Mouse (Mus musculus): ENCODE data around the gene Nhs. TPM values are rescaled to one million over a fixed set of nuclear protein-coding genes. Genes with fewer than 3 reads are reported as not detected.

Nhs gene
- polyA plus RNA-seq, 1 experiment from 2014 or later = 1.5 TPM

- H3K9ac ChIP-seq = no peak overlapping the region
- ATAC-seq = no peak
- WGBS = 31% methylated on average over 4 of the region's 4 CpGs
These were observed 191.8 kb downstream of the Nhs start for GRCm38 (mm10) chrX:161967692-161968091.

GRCm38 (mm10) chrX:161963372-161963771 is 196.2 kb downstream of the Nhs start:
- Histone ChIP-seq H3K4me1 (replicated peaks) (peaks cover 2% of the 10 kb centered on the region; the same call in 1 of the 2 replicates), H3K9ac (no peak overlapping the region), H3K36me3 (no peaks in the 10 kb centered on the region), H3K27ac (no peak overlapping the region), H3K4me2 (replicated peaks) (no peak overlapping the region), H3K4me3 (replicated peaks) (no peak overlapping the region), H3K9me3 (no peaks in the 10 kb centered on the region), H3K27me3 (replicated peaks) (no peaks in the 10 kb centered on the region)
- no peak for ATAC-seq

More at GRCm38 (mm10) chrX:161967692-161968091, 191.8 kb downstream of the Nhs start:
- no peak overlapping the region for H3K4me3 ChIP-seq (replicated peaks)
- H3K4me2 ChIP-seq (replicated peaks) = no peak overlapping the region
- 0 out of 2 replicates have a peak, but pooled peaks cover 2% of the 10 kb centered on the region for H3K27me3 ChIP-seq (replicated peaks)
- H3K4me1 ChIP-seq (replicated peaks) = no peaks in the 10 kb centered on the region
- no peaks in the 10 kb centered on the region for H3K36me3 ChIP-seq
- H3K27ac ChIP-seq = no peak overlapping the region
- H3K9me3 ChIP-seq = no peaks in the 10 kb centered on the region

- Histone ChIP-seq H3K9me3 (no peaks in the 10 kb centered on the region), H3K27ac (no peak overlapping the region), H3K27me3 (replicated peaks) (no peaks in the 10 kb centered on the region), H3K36me3 (no peaks in the 10 kb centered on the region), H3K4me3 (replicated peaks) (no peak overlapping the region), H3K4me2 (replicated peaks) (no peak overlapping the region), H3K9ac (no peak overlapping the region), H3K4me1 (replicated peaks) (peaks cover 2% of the 10 kb centered on the region; the same call in 1 of the 2 replicates)
- WGBS = 71% methylated on average over 1 of the region's 1 CpGs
- ATAC-seq = no peak
These were observed 196.7 kb downstream of the Nhs start for GRCm38 (mm10) chrX:161962855-161963254.

GRCm38 (mm10) chrX:161961756-161962155 is 197.8 kb downstream of the Nhs start:
- Histone ChIP-seq H3K27ac (no peak overlapping the region), H3K4me3 (replicated peaks) (no peak overlapping the region), H3K4me1 (replicated peaks) (peaks cover 2% of the 10 kb centered on the region; the same call in 1 of the 2 replicates), H3K9me3 (no peaks in the 10 kb centered on the region), H3K4me2 (replicated peaks) (no peak overlapping the region), H3K27me3 (replicated peaks) (no peaks in the 10 kb centered on the region), H3K36me3 (no peaks in the 10 kb centered on the region), H3K9ac (no peak overlapping the region)
- no peak for ATAC-seq
- WGBS = 69% methylated on average over 6 of the region's 6 CpGs

GRCm38 (mm10) chrX:161961176-161961575 is 198.4 kb downstream of the Nhs start:
- no peaks in the 10 kb centered on the region for H3K9me3 ChIP-seq
- H3K4me3 ChIP-seq (replicated peaks) = no peak overlapping the region
- H3K27ac ChIP-seq = no peak overlapping the region
- 47% methylated on average over 4 of the region's 4 CpGs for WGBS
- H3K4me1 ChIP-seq (replicated peaks) = peaks cover 2% of the 10 kb centered on the region; the same call in 1 of the 2 replicates
- no peaks in the 10 kb centered on the region for H3K36me3 ChIP-seq
- H3K4me2 ChIP-seq (replicated peaks) = no peak overlapping the region
- H3K9ac ChIP-seq = no peak overlapping the region
- ATAC-seq = peak; percentile 31; the same call in 1 of the 2 replicates
- no peaks in the 10 kb centered on the region for H3K27me3 ChIP-seq (replicated peaks)

- no peak overlapping the region for H3K4me2 ChIP-seq (replicated peaks)
These were observed 207.2 kb downstream of the Nhs start for GRCm38 (mm10) chrX:161952356-161952755.

GRCm38 (mm10) chrX:161943098-161943680 is 216.3 kb downstream of the Nhs start:
- Histone ChIP-seq H3K9me3 (no peaks in the 10 kb centered on the region), H3K27me3 (replicated peaks) (no peaks in the 10 kb centered on the region), H3K4me3 (replicated peaks) (no peak overlapping the region), H3K27ac (no peak overlapping the region), H3K36me3 (no peaks in the 10 kb centered on the region), H3K4me1 (replicated peaks) (no peaks in the 10 kb centered on the region), H3K9ac (no peak overlapping the region), H3K4me2 (replicated peaks) (no peak overlapping the region)
- WGBS = 38% methylated on average over 4 of the region's 4 CpGs
- no peak for ATAC-seq

More at GRCm38 (mm10) chrX:161952356-161952755, 207.2 kb downstream of the Nhs start:
- no peak overlapping the region for H3K27ac ChIP-seq
- no peak overlapping the region for H3K4me3 ChIP-seq (replicated peaks)
- ATAC-seq = no peak
- H3K4me1 ChIP-seq (replicated peaks) = no peaks in the 10 kb centered on the region
- no peak overlapping the region for H3K9ac ChIP-seq
- H3K9me3 ChIP-seq = no peaks in the 10 kb centered on the region
- no peaks in the 10 kb centered on the region for H3K36me3 ChIP-seq
- no peaks in the 10 kb centered on the region; the same call in 1 of the 2 replicates for H3K27me3 ChIP-seq (replicated peaks)

- Histone ChIP-seq H3K27me3 (replicated peaks) (no peaks in the 10 kb centered on the region), H3K4me1 (replicated peaks) (no peaks in the 10 kb centered on the region), H3K4me3 (replicated peaks) (no peak overlapping the region), H3K9me3 (no peaks in the 10 kb centered on the region), H3K36me3 (no peaks in the 10 kb centered on the region), H3K27ac (no peak overlapping the region), H3K9ac (no peak overlapping the region), H3K4me2 (replicated peaks) (no peak overlapping the region)
- ATAC-seq = no peak
- 51% methylated on average over 2 of the region's 2 CpGs for WGBS
These were observed 218.8 kb downstream of the Nhs start for GRCm38 (mm10) chrX:161940696-161941095.

- Histone ChIP-seq H3K27me3 (replicated peaks) (peaks cover 3% of the 10 kb centered on the region; the same call in 1 of the 2 replicates), H3K27ac (no peak overlapping the region), H3K9me3 (no peaks in the 10 kb centered on the region), H3K4me3 (replicated peaks) (no peak overlapping the region), H3K4me2 (replicated peaks) (no peak overlapping the region), H3K36me3 (no peaks in the 10 kb centered on the region), H3K9ac (no peak overlapping the region), H3K4me1 (replicated peaks) (peaks cover 7% of the 10 kb centered on the region; the same call in 1 of the 2 replicates)
- ATAC-seq = no peak
These were observed 232.9 kb downstream of the Nhs start for GRCm38 (mm10) chrX:161926683-161927053.

- Histone ChIP-seq H3K27me3 (replicated peaks) (peaks cover 3% of the 10 kb centered on the region; the same call in 1 of the 2 replicates), H3K9me3 (no peaks in the 10 kb centered on the region), H3K9ac (no peak overlapping the region), H3K4me3 (replicated peaks) (no peak overlapping the region), H3K27ac (peak overlapping the region; percentile 54), H3K36me3 (no peaks in the 10 kb centered on the region), H3K4me1 (replicated peaks) (peaks cover 7% of the 10 kb centered on the region; the same call in 1 of the 2 replicates), H3K4me2 (replicated peaks) (0 out of 2 replicates have a peak overlapping the region, but pooled peaks have one; percentile 6)
- ATAC-seq = peak; percentile 53
- WGBS = 35% methylated on average over 6 of the region's 6 CpGs
These were observed 233.4 kb downstream of the Nhs start for GRCm38 (mm10) chrX:161925973-161926682.

GRCm38 (mm10) chrX:161922655-161923054 is 236.9 kb downstream of the Nhs start:
- no peak overlapping the region for H3K4me2 ChIP-seq (replicated peaks)
- peaks cover 3% of the 10 kb centered on the region; the same call in 1 of the 2 replicates for H3K27me3 ChIP-seq (replicated peaks)
- H3K36me3 ChIP-seq = no peaks in the 10 kb centered on the region
- no peak overlapping the region for H3K4me3 ChIP-seq (replicated peaks)
- H3K27ac ChIP-seq = no peak overlapping the region
- WGBS = 90% methylated on average over 2 of the region's 2 CpGs
- no peak for ATAC-seq
- peaks cover 7% of the 10 kb centered on the region; the same call in 1 of the 2 replicates for H3K4me1 ChIP-seq (replicated peaks)
- H3K9me3 ChIP-seq = no peaks in the 10 kb centered on the region
- H3K9ac ChIP-seq = no peak overlapping the region

GRCm38 (mm10) chrX:161921581-161921980 is 237.9 kb downstream of the Nhs start:
- Histone ChIP-seq H3K9ac (no peak overlapping the region), H3K4me1 (replicated peaks) (peaks cover 6% of the 10 kb centered on the region; the same call in 1 of the 2 replicates), H3K4me2 (replicated peaks) (no peak overlapping the region), H3K27ac (no peak overlapping the region), H3K4me3 (replicated peaks) (no peak overlapping the region), H3K36me3 (no peaks in the 10 kb centered on the region), H3K27me3 (replicated peaks) (peaks cover 3% of the 10 kb centered on the region; the same call in 1 of the 2 replicates), H3K9me3 (no peaks in the 10 kb centered on the region)
- no peak for ATAC-seq
- 55% methylated on average over 1 of the region's 1 CpGs for whole genome bisulfite sequencing

All from intestine, embryonic 15.5 days (tissue).